Mouse (Mus musculus) left cerebral cortex, adult 18-20 months (tissue): ENCODE measurements around the gene 1700028J19Rik. TPM values are rescaled to one million over a fixed set of nuclear protein-coding genes. Genes with fewer than 3 reads are reported as not detected.

Source experiments
- total RNA-seq, 2 experiments: library from RNA; stranded (reverse); gene quantifications; 2 replicates each; pipeline ENCODE4 v1.2.3; 2021

1700028J19Rik gene
- total RNA-seq, 2 experiments from 2014 or later, result 1.1 to 1.2 TPM

Other genes with a start within 250 kb of the 1700028J19Rik start
- gene Klk1b26, start 234.5 kb downstream of the 1700028J19Rik start, total RNA-seq, result not detected
- not detected for gene Klk1b27, start 194.4 kb downstream of the 1700028J19Rik start, total RNA-seq
- gene Klk1b21, start 144.4 kb downstream of the 1700028J19Rik start, total RNA-seq, result not detected
- not detected for gene Klk1b22, start 134.0 kb downstream of the 1700028J19Rik start, total RNA-seq
- gene Klk1b16, start 109.9 kb downstream of the 1700028J19Rik start, total RNA-seq, result not detected
- gene Klk1b24, start 58.5 kb downstream of the 1700028J19Rik start, total RNA-seq, result not detected
- gene Klk1b3, start 48.5 kb downstream of the 1700028J19Rik start, total RNA-seq, result not detected
- not detected for gene Klk1b4, start 39.3 kb downstream of the 1700028J19Rik start, total RNA-seq
- gene Klk1b5, start 30.8 kb downstream of the 1700028J19Rik start, total RNA-seq, result not detected
- not detected for gene Klk1, start 21.3 kb downstream of the 1700028J19Rik start, total RNA-seq
- gene Gm36864, start 10.5 kb downstream of the 1700028J19Rik start, total RNA-seq, result not detected
- 10 to 100 TPM; 68.6 to 71.1 TPM for gene 2410002F23Rik, start within 50 bp of the 1700028J19Rik start, total RNA-seq
- gene Acp4, start 10.7 kb upstream of the 1700028J19Rik start, total RNA-seq, result not detected
- not detected for gene Gm15517, start 14.8 kb upstream of the 1700028J19Rik start, total RNA-seq
- gene Clec11a, start 60.2 kb upstream of the 1700028J19Rik start, total RNA-seq, result 1 to 10 TPM; 3.4 to 3.7 TPM
- gene Shank1, start 63.6 kb upstream of the 1700028J19Rik start, total RNA-seq, result 100 to 1,000 TPM; 519 to 589 TPM
- gene Syt3, start 137.4 kb upstream of the 1700028J19Rik start, total RNA-seq, result 10 to 100 TPM; 56.6 to 66.2 TPM
- 1 to 10 TPM in 1 of 2 experiments, under 1 TPM in 1; 0.98 to 2.7 TPM for gene 1700008O03Rik, start 139.1 kb upstream of the 1700028J19Rik start, total RNA-seq
- 100 to 1,000 TPM; 284 to 289 TPM for gene Lrrc4b, start 182.3 kb upstream of the 1700028J19Rik start, total RNA-seq
- 1 to 10 TPM; 5.0 to 5.6 TPM for gene Aspdh, start 218.7 kb upstream of the 1700028J19Rik start, total RNA-seq
- gene Josd2, start 221.3 kb upstream of the 1700028J19Rik start, total RNA-seq, result 10 to 100 TPM; 76.7 to 77.9 TPM
- 100 to 1,000 TPM; 206 to 210 TPM for gene Emc10, start 249.8 kb upstream of the 1700028J19Rik start, total RNA-seq
- gene Fam71e1, start 249.9 kb upstream of the 1700028J19Rik start, total RNA-seq, result 10 to 100 TPM; 15.1 to 15.5 TPM